Mouse (Mus musculus) midbrain, embryonic 13.5 days (tissue): ENCODE results near the gene Olfr1373. TPM values are rescaled to one million over a fixed set of nuclear protein-coding genes. Genes with fewer than 3 reads are reported as not detected.

ENCODE experiments used
- ATAC-seq: fragments of 200-750 bp; cut with Nextera tagmentation; 2 replicates; pipeline ENCODE4 v1.8.0; 2017; ENCODE audit warnings: mild to moderate bottlenecking, moderate TSS enrichment, moderate library complexity
- H3K27ac ChIP-seq: fragments of 300-500 bp; sonication (generic); 2 replicates; pipeline ENCODE4 v1.5.1; 2015; ENCODE audit warnings: inconsistent platforms, mild to moderate bottlenecking, moderate library complexity
- H3K27me3 ChIP-seq: fragments of 300-500 bp; sonication (generic); 2 replicates; pipeline ENCODE4 v1.6.1; 2015; ENCODE audit warnings: mild to moderate bottlenecking, inconsistent platforms
- H3K36me3 ChIP-seq: fragments of 300-500 bp; sonication (generic); 2 replicates; pipeline ENCODE4 v1.6.1; 2015; ENCODE audit warnings: mild to moderate bottlenecking, inconsistent platforms
- H3K4me1 ChIP-seq: fragments of 300-500 bp; sonication (generic); replicated peaks from 2 replicates; pipeline ENCODE4 v1.6.1; 2015; ENCODE audit warnings: inconsistent platforms
- H3K4me2 ChIP-seq: fragments of 300-500 bp; sonication (generic); replicated peaks from 2 replicates; pipeline ENCODE4 v1.6.1; 2015; ENCODE audit warnings: moderate library complexity, mild to moderate bottlenecking, inconsistent platforms
- H3K4me3 ChIP-seq: fragments of 300-500 bp; sonication (generic); replicated peaks from 2 replicates; pipeline ENCODE4 v1.5.1; 2015; ENCODE audit warnings: mild to moderate bottlenecking, inconsistent platforms
- H3K9ac ChIP-seq: fragments of 300-500 bp; sonication (generic); replicated peaks from 2 replicates; pipeline ENCODE4 v1.6.1; 2015; ENCODE audit warnings: mild to moderate bottlenecking, inconsistent platforms
- H3K9me3 ChIP-seq: fragments of 300-500 bp; sonication (generic); 2 replicates; pipeline ENCODE4 v1.6.1; 2016; ENCODE audit warnings: mild to moderate bottlenecking, inconsistent platforms
- WGBS: fragments of 180-500 bp; shearing (Covaris S2); methylation state at CpG from one replicate; pipeline ENCODE4 v1.1.7; 2015; 5-methylcytosine and 5-hydroxymethylcytosine counted together
- microRNA-seq: library from miRNA; unstranded; fragments of <30 nt; microRNA quantifications from one replicate; pipeline ENCODE4, GENCODE M21; 2016
- polyA plus RNA-seq: library from polyadenylated mRNA; unstranded; fragments of >200 nt; fragmentation: Nextera tagmentation; extraction: Ambion mirVana; gene quantifications from 2 replicates; pipeline ENCODE4 v1.2.1, GENCODE M21; 2015

Olfr1373 gene
- polyA plus RNA-seq, 1 experiment from 2014 or later = not detected

DNA sequence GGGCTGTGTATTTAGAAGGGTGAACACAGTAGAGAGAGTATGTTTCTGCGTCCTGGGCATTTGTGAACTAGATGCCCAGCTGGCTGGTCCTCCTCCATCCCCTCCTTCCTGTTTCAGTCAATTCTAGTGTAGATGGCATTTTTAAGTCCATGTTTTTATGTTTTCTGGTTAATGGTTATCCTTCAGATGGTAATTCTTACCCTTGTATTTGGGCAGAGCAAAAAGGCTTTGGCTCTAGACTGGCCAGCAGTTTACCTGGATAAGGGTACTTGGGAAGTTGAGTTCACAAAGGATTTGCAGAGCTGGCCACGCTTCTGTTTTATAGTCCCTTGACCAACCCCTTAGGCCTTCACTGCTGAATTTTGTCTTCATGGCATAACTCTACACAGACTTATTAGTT, 39.3 kb downstream of the Olfr1373 start:
- Histone ChIP-seq H3K36me3 (no peaks in the 10 kb centered on the region), H3K4me1 (peaks cover 28% of the 10 kb centered on the region), H3K4me2 (no peak overlapping the region), H3K9me3 (no peaks in the 10 kb centered on the region), H3K27me3 (no peaks in the 10 kb centered on the region), H3K4me3 (no peak overlapping the region), H3K9ac (no peak overlapping the region), H3K27ac (no peak overlapping the region)
- ATAC-seq = no peak
- 96% methylated on average over 2 of the region's 2 CpGs for WGBS

DNA sequence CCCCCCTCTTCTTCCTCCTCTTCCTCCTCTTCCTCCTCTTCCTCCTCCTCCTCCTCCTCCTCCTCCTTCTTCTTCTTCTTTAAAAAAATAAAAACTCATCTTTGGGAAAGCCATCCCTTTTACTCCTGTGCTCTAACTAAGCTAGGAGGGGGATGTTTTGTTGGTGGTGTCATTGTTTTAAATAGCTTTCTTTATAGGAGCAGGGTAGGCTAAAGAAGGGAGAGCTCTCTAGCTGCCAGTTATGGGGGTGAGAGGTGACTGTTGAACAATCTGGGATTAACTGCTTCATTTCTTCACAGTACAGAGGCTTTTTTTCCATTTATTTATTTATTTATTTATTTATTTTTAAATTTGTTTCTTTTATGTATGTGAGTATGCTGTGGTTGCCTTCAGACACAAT, 39.8 kb downstream of the Olfr1373 start:
- ATAC-seq = no peak
- Histone ChIP-seq H3K9me3 (no peaks in the 10 kb centered on the region), H3K4me3 (no peak overlapping the region), H3K4me2 (no peak overlapping the region), H3K27ac (no peak overlapping the region), H3K27me3 (no peaks in the 10 kb centered on the region), H3K4me1 (peaks cover 33% of the 10 kb centered on the region), H3K9ac (no peak overlapping the region), H3K36me3 (no peaks in the 10 kb centered on the region)

DNA sequence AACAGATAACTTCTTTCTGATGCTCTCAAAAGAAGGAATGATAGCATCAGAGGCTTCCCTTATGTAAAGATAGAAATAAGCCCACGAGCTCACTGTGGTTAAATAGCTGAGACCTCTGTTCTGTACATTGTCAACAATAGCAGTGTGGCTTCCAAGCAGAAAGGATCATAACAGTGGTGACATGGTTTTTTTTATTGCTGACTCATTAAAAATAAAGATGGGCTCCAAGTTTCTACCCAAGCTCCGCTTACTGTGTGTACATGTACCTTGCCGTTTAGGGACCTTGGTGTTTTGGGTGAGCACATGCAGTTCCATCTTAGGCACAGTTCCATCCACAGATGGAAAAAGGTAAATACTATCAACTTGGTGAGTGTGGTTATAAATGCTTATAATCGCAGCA, 42.4 kb downstream of the Olfr1373 start:
- Histone ChIP-seq H3K36me3 (no peaks in the 10 kb centered on the region), H3K27me3 (no peaks in the 10 kb centered on the region), H3K27ac (no peak overlapping the region), H3K4me3 (no peak overlapping the region), H3K4me2 (no peak overlapping the region), H3K4me1 (peaks cover 45% of the 10 kb centered on the region), H3K9me3 (no peaks in the 10 kb centered on the region), H3K9ac (no peak overlapping the region)
- WGBS = 93% methylated on average over 4 of the region's 4 CpGs
- ATAC-seq = no peak

DNA sequence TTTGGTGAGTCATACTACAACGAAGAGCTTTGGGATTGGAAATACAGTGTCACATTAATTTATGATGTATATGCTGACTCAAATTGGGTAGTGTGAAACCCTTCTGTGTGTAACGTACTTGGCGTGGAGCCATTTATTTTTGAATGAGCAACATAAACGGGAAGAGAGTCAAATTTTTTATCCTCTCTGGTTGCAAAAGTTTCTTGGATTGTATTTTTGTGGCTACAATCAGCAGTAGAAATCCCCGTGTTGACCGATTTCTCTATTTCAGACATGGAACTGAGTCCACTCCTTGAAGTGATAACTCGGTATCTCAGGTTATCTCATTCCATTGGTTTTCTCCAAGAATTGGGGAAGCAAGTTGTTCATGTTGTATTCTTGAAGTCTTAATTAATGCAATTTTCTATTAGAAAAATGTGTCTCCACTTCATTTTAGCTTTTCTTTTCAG, 45.5 kb downstream of the Olfr1373 start:
- Histone ChIP-seq H3K27me3 (no peaks in the 10 kb centered on the region), H3K4me1 (peaks cover 42% of the 10 kb centered on the region), H3K36me3 (no peaks in the 10 kb centered on the region), H3K9me3 (no peaks in the 10 kb centered on the region), H3K9ac (peak overlapping the region; percentile 99), H3K4me3 (peak overlapping the region; percentile 98), H3K4me2 (peak overlapping the region; percentile 84), H3K27ac (no peak overlapping the region)
- ATAC-seq = no peak
- 6% methylated on average over 7 of the region's 7 CpGs for WGBS

DNA sequence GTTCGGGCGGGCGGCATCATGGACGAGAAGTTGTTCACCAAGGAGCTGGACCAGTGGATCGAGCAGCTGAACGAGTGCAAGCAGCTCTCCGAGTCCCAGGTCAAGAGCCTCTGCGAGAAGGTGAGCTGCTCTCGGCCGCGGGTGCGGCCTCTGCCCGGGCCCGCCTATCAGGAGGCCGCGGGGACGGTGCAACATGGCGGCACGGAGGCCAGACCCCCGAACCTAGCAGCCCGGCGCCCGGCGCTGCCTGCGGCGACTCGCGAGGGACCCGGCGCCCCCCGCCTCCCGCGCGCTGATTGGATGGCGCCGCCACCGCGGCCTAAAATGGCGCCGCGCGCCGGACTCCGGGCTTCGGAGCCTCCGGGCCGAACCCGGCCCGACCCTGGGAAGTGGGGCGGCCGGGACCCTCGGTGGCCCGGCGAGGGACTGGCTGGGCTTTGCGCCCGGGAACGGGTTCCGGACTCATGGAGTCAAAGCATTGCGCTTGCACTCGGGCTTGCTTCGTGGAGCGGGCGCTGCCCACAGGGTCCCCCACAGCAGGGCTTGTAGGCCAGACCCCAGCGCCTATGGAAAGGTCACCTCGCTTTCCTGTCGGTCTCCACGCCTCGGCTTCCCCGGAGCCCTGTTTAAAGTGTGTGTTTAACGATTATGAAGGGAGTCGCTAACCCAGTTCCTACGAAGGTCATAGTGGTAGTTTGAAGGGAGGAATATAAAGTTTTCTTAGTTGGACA, 46.1 kb downstream of the Olfr1373 start:
- Histone ChIP-seq H3K27me3 (no peaks in the 10 kb centered on the region), H3K4me1 (peaks cover 38% of the 10 kb centered on the region), H3K9me3 (no peaks in the 10 kb centered on the region), H3K4me3 (peak overlapping the region; percentile 98), H3K9ac (peak overlapping the region; percentile 99), H3K36me3 (no peaks in the 10 kb centered on the region), H3K27ac (peak overlapping the region; percentile 99), H3K4me2 (peak overlapping the region; percentile 84)
- ATAC-seq = peak; percentile 83
- under 1% methylated on average over 71 of the region's 72 CpGs for WGBS

DNA sequence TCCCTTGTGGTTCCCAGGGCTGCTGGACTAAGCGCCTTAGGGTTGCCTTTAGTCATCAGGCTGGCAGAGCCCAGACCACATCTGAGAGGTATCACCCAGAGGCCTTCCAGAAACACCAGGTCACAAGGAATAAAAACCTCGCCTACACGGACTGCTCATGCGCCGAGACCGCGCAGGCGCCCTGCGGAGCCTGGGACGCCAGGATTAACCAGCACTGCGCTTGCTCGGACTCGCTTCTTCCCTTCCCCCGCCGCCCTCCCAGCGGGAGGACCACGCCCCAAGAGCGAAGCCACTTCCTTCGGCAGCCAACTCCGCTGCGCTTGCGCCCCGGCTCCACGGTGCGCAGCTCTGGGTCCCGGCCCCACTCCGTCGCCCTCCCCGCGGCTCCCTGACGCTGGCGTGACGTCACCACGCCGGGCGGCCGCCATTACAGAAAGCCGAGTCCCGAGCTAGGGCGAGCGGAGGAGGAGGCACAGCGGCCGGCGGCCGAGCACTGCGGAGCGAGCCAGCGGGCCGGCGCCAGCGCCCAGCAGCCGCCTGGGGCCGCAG, 46.9 kb downstream of the Olfr1373 start, which contains the start of gene Ppp2ca:
Gene Ppp2ca, plus strand, starts transcription at position 284 of the 549 bp plus-strand sequence.
- peak; percentile 98 for ATAC-seq
- WGBS = under 1% methylated on average over 53 of the region's 53 CpGs
- peak within 1 kb of the TSS; percentile 98 for H3K4me3 ChIP-seq
- peak within 1 kb of the TSS; percentile 84 for H3K4me2 ChIP-seq
- no peaks in the 10 kb centered on the region for H3K27me3 ChIP-seq
- H3K9me3 ChIP-seq = no peaks in the 10 kb centered on the region
- H3K27ac ChIP-seq = peak within 1 kb of the TSS; percentile 99
- peak within 1 kb of the TSS; percentile 99 for H3K9ac ChIP-seq
- peaks cover 37% of the 10 kb centered on the region for H3K4me1 ChIP-seq
- H3K36me3 ChIP-seq = no peaks in the 10 kb centered on the region

DNA sequence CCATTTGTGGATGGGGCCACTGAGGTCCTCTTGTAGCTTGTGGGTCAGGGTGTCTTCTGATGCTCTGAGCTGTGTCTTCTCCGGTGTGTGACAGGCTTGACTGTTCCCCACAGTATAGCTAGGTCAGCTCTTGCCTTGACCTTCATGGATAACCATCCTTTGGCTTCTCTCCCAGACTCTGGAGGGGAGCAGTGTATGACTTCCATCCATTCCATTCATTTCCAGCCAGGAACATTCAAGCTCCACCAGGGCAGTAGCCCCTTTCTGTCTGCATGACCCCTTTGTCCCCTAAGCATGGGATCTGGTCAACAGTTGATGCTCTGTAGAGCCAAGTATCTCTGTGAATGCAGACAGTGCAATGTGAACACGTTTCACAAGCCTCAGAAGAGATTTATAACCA, 47.7 kb downstream of the Olfr1373 start:
- H3K4me3 ChIP-seq = no peak overlapping the region
- H3K27ac ChIP-seq = peak overlapping the region; percentile 99; the same call in 1 of the 2 replicates

DNA sequence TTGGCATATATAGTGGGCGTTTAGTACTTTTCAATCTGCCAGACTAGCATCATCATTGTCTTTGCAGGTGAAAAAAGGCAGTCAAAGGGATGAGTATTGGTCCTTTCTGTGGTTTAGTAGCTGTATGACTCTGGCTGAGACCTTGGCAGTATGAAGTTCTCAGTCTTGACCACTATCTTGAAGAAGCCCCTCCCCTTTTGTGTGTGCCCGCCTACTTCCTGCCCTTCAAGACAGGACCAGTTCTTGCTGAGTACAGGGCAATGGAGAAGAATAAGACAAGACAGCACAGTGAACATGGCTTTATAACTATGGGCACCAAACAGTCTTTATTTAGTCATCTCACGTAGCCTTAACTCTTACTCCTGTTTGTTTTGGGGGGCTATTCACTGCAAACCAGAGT, 48.3 kb downstream of the Olfr1373 start:
- no peak overlapping the region for H3K4me3 ChIP-seq
- H3K4me2 ChIP-seq = no peak overlapping the region
- H3K36me3 ChIP-seq = no peaks in the 10 kb centered on the region
- H3K9ac ChIP-seq = no peak overlapping the region
- peaks cover 31% of the 10 kb centered on the region for H3K4me1 ChIP-seq
- WGBS = 83% methylated on average over 3 of the region's 3 CpGs
- H3K27me3 ChIP-seq = no peaks in the 10 kb centered on the region
- H3K9me3 ChIP-seq = no peaks in the 10 kb centered on the region
- H3K27ac ChIP-seq = no peak overlapping the region
- ATAC-seq = no peak

More for the DNA sequence above, 47.7 kb downstream of the Olfr1373 start:
- H3K4me1 ChIP-seq = peaks cover 32% of the 10 kb centered on the region
- no peak for ATAC-seq
- H3K27me3 ChIP-seq = no peaks in the 10 kb centered on the region
- H3K9ac ChIP-seq = no peak overlapping the region
- H3K36me3 ChIP-seq = no peaks in the 10 kb centered on the region
- no peaks in the 10 kb centered on the region for H3K9me3 ChIP-seq
- WGBS = 80% methylated on average over 2 of the region's 2 CpGs
- H3K4me2 ChIP-seq = peak overlapping the region; percentile 63

Small RNA genes within 50 kb of the gene (microRNA-seq; reads per million reads assigned to microRNA genes)
- gene Gm24157 (not detected), gene Mir3061 (33.0 reads per million, percentile 41 among the genes with 10 or more reads in this experiment)

Other genes starting within 250 kb of the Olfr1373 start
- 118 and 120 TPM in 2 replicates for gene Cdkn2aipnl, start 177.9 kb downstream of the Olfr1373 start, polyA plus RNA-seq
- 272 and 284 TPM in 2 replicates for gene Ube2b, start 144.8 kb downstream of the Olfr1373 start, polyA plus RNA-seq
- gene Cdkl3, start 141.3 kb downstream of the Olfr1373 start, polyA plus RNA-seq = 22.6 and 25.3 TPM in 2 replicates
- 120 and 126 TPM in 2 replicates for gene Ppp2ca, start 46.8 kb downstream of the Olfr1373 start, polyA plus RNA-seq
- not detected in 2 replicates for gene Olfr1371, start 68.5 kb upstream of the Olfr1373 start, polyA plus RNA-seq
- gene Skp1a, start 86.5 kb upstream of the Olfr1373 start, polyA plus RNA-seq = 1,061 and 1,143 TPM in 2 replicates
- 3.1 and 4.2 TPM in 2 replicates for gene Tcf7, start 137.5 kb upstream of the Olfr1373 start, polyA plus RNA-seq
- 268 and 278 TPM in 2 replicates for gene Vdac1, start 215.3 kb upstream of the Olfr1373 start, polyA plus RNA-seq